Mouse (Mus musculus) intestine, embryonic 15.5 days (tissue): ENCODE results near the gene Ssbp3. TPM values are rescaled to one million over a fixed set of nuclear protein-coding genes. Genes with fewer than 3 reads are reported as not detected.

ENCODE experiments used
- ATAC-seq: fragments of 200-750 bp; cut with Nextera tagmentation; 2 replicates; pipeline ENCODE4 v1.8.0; 2017; ENCODE audit warnings: moderate TSS enrichment, moderate library complexity
- H3K27ac ChIP-seq: fragments of 300-500 bp; sonication (generic); 2 replicates; pipeline ENCODE4 v1.5.1; 2015; ENCODE audit warnings: mild to moderate bottlenecking, inconsistent platforms
- H3K27me3 ChIP-seq: fragments of 300-500 bp; sonication (generic); replicated peaks from 2 replicates; pipeline ENCODE4 v1.6.1; 2015; ENCODE audit warnings: inconsistent platforms
- H3K36me3 ChIP-seq: fragments of 300-500 bp; sonication (generic); 2 replicates; pipeline ENCODE4 v1.6.1; 2015; ENCODE audit warnings: inconsistent platforms
- H3K4me1 ChIP-seq: fragments of 300-500 bp; sonication (generic); replicated peaks from 2 replicates; pipeline ENCODE4 v1.6.1; 2015; ENCODE audit warnings: inconsistent platforms
- H3K4me2 ChIP-seq: fragments of 300-500 bp; sonication (generic); replicated peaks from 2 replicates; pipeline ENCODE4 v1.6.1; 2015; ENCODE audit warnings: mild to moderate bottlenecking, inconsistent platforms
- H3K4me3 ChIP-seq: fragments of 300-500 bp; sonication (generic); replicated peaks from 2 replicates; pipeline ENCODE4 v1.5.1; 2015; ENCODE audit warnings: inconsistent platforms
- H3K9ac ChIP-seq: fragments of 300-500 bp; sonication (generic); 2 replicates; pipeline ENCODE4 v1.6.1; 2015; ENCODE audit warnings: inconsistent platforms
- H3K9me3 ChIP-seq: fragments of 300-500 bp; sonication (generic); 2 replicates; pipeline ENCODE4 v1.6.1; 2016; ENCODE audit warnings: inconsistent platforms
- WGBS: fragments of 180-500 bp; shearing (Covaris S2); methylation state at CpG from one replicate; pipeline ENCODE4 v1.1.7; 2015; 5-methylcytosine and 5-hydroxymethylcytosine counted together
- polyA plus RNA-seq: library from polyadenylated mRNA; unstranded; fragments of >200 nt; fragmentation: Nextera tagmentation; extraction: Ambion mirVana; gene quantifications from 2 replicates; pipeline ENCODE4 v1.2.1, GENCODE M21; 2015

Ssbp3 gene
- polyA plus RNA-seq, 1 experiment from 2014 or later: 86.0 TPM

DNA sequence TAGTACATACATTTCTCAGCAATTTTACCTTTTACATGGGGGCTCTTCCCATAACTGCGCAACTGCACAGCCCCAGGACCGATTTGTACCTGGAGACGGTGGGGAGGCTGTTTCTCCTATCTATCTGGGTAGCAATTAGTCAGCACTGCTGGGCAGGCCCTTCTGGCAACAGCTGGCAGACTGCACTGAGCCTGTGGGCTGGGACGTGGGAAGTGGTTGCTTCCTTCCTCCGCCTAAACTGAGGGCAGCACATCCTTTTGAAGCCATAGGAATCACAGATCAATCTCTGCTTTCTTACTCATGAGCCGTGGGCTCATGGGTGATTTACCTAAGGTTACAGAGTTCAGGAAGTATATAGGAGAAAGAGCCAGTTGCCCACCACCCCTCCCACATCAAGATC, 148.3 kb downstream of the Ssbp3 start:
- Histone ChIP-seq H3K27me3 (no peaks in the 10 kb centered on the region), H3K4me1 (no peaks in the 10 kb centered on the region), H3K9me3 (no peaks in the 10 kb centered on the region), H3K27ac (no peak overlapping the region), H3K9ac (no peak overlapping the region), H3K36me3 (peaks cover 40% of the 10 kb centered on the region), H3K4me3 (no peak overlapping the region), H3K4me2 (no peak overlapping the region)
- no peak for ATAC-seq
- WGBS: 80% methylated on average over 6 of the region's 6 CpGs

DNA sequence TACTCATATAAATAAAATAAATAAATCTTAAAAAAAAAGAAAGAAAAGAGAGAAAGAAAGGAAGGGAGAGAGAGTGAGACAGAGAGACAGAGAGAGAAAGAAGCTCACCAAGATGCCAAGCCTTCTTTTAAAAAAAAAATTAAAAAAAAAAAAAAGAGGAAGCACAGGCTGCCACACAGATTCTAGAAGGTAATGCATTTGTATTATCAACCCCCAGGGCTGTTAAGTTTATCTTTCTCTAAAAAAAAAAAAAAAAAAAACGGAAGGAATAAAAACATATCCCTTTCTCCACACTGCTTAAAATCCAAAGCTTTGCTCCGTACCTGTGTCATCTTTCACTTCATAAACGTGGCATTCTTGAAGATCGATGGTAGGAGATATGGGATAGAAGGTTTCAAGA, 151.1 kb downstream of the Ssbp3 start:
- Histone ChIP-seq H3K4me1 (peaks cover 9% of the 10 kb centered on the region), H3K4me3 (no peak overlapping the region), H3K9me3 (no peaks in the 10 kb centered on the region), H3K9ac (no peak overlapping the region), H3K27ac (no peak overlapping the region), H3K36me3 (peaks cover 48% of the 10 kb centered on the region), H3K4me2 (no peak overlapping the region), H3K27me3 (no peaks in the 10 kb centered on the region)
- no peak for ATAC-seq
- WGBS: 89% methylated on average over 4 of the region's 4 CpGs

DNA sequence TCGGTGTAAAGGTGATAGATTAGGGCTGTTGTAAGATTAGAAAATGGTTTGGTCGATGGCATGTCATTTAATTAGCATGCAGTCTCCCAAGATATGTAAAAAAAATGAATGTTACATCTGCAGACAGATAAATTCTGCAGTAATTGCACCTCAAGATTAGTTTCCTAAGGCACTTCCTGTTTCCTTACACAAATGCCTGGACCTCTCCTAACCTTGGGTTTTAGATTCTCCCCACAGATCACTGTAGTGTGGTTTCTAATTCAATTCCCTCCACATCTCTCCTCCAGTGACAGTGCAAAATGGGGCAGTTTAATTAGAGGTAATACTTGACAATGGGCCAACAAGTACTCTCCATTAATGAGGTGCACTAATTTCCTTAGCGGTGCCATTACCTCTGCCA, 152.7 kb downstream of the Ssbp3 start:
- no peak overlapping the region for H3K27ac ChIP-seq
- no peak for ATAC-seq
- no peak overlapping the region for H3K9ac ChIP-seq
- no peaks in the 10 kb centered on the region for H3K27me3 ChIP-seq
- no peak overlapping the region for H3K4me3 ChIP-seq
- no peak overlapping the region for H3K4me2 ChIP-seq
- no peaks in the 10 kb centered on the region for H3K9me3 ChIP-seq
- WGBS: 89% methylated on average over 3 of the region's 3 CpGs
- H3K36me3 ChIP-seq: peaks cover 38% of the 10 kb centered on the region
- H3K4me1 ChIP-seq: peaks cover 9% of the 10 kb centered on the region

DNA sequence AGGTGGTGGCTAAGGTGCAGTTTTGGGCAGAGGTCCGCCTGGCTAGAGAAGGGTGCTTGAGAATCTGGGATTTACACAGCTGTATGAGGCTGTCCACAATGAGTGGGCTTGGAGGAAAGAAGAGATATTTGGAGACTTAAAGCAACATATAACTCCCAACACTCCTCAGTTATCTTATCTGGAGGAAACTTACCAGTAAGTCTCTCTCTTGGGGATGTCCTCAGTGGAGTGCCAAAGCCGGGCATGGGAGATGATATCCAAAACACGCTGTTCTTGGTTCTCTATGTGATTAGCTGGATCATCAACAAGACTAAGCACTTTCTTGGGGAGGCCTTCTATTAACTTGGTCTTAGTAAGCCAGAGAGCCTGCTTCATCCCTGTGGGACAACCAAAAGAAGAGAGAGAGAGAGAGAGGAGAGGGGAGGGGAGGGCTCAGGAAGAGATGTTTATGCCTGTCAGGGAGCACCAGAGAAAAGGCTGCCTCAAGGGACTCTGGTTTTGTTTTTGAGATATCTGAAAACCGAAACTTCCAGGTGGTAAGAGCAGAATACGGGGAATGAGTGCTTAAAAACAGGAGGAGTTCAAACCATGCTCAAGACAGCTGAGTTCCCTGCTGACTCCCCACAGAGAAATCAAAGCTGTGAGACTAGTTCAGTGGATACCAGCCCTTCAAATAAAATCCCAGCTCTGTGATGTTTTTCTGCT, 154.0 kb downstream of the Ssbp3 start:
- Histone ChIP-seq H3K4me2 (no peak overlapping the region), H3K27ac (no peak overlapping the region), H3K9me3 (no peaks in the 10 kb centered on the region), H3K27me3 (no peaks in the 10 kb centered on the region), H3K4me1 (peaks cover 9% of the 10 kb centered on the region), H3K36me3 (peaks cover 38% of the 10 kb centered on the region), H3K9ac (no peak overlapping the region), H3K4me3 (no peak overlapping the region)
- 92% methylated on average over 5 of the region's 5 CpGs for WGBS
- ATAC-seq: no peak

DNA sequence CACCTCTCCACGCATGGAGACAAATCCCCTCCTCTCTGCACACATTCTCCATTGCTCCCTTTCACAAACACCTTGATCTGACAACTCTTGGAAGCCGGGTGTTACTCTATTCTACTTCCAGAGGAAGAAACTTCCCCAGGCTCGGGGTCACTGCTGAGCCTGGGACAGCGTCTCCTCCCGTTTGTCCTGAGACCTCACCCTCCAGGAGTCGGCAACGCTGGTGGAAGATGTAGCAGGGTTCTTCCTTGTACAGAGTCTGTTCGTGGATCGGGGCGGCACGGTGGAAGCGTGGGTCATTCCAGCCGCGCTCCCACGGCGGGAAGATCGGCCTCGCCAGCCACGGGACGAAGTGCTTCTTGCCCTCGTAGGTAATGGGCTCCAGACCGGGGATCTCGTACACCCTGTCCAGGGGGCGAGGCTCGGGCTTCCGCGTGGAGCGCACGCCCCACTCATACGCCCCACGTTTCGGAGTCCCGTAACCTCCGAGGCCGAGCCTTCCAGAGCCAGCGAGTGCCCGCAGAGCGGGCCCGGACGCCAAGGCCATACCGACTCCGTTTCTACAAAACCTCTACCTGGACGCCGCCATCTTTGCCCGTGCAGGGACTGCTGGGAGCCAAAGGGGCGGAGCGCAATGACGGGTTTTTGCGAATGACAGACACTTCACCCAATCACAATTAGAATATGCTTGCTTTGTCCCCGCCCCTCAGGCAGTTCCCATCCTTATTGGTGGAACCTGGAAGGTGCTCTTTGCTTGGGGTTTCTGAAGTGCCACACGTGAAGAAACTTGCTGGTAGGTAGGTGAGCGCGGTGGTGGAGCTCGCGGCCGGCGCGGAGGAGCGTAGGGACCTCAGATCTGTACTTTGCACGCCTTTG, 156.0 kb downstream of the Ssbp3 start, which contains the start of the genes Mrpl37 and Cyb5rl:
Mrpl37 (minus strand) TSS at position 617 of the 873 bp plus-strand sequence.
Cyb5rl (plus strand) TSS at position 737 of the 873 bp plus-strand sequence.
- Histone ChIP-seq H3K36me3 (peaks cover 29% of the 10 kb centered on the region), H3K4me1 (peaks cover 9% of the 10 kb centered on the region), H3K27ac (peak within 1 kb of the TSS; percentile 37; the same call in 1 of the 2 replicates), H3K9me3 (no peaks in the 10 kb centered on the region), H3K4me2 (peak within 1 kb of the TSS; percentile 96), H3K4me3 (peak within 1 kb of the TSS; percentile 80), H3K9ac (peak within 1 kb of the TSS; percentile 80), H3K27me3 (no peaks in the 10 kb centered on the region)
- peak; percentile 100 for ATAC-seq
- under 1% methylated on average over 60 of the region's 60 CpGs for WGBS

DNA sequence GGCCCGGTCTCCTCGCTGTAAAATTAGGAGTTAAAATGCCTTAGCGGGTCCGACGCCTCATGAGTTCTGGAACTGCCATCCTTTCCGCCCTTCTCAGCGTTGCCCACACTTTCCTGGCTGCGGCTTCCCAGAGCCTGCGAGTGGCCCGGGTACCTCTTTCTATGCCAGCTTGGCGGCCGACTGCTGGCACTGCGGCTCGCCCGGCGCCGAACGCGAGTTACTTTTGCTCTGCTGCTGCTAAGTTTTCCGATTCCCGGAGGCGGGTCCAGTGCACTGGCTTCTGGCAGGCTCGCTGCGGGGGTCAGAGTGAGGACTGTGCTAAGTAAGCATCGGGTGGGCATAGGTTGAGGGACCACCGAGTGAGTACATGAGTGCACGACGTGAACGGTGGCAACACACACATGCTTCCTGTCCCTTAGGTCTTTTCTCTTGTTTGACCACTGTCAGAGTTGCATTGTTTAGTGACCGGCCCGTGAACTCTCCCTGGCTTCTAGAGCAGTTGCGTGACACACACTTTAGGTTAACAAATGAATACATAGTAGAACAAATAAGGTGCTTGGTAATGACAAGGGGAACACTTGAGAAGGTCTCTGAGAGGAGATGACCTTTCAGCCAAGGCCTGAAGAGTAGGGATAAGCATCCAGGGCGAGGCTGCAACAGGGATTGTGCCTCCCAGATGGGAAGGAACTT, 156.8 kb downstream of the Ssbp3 start:
- ATAC-seq: peak; percentile 52
- H3K4me1 ChIP-seq: peaks cover 9% of the 10 kb centered on the region
- H3K27me3 ChIP-seq: no peaks in the 10 kb centered on the region
- H3K4me3 ChIP-seq: peak overlapping the region; percentile 80
- no peaks in the 10 kb centered on the region for H3K9me3 ChIP-seq
- 0 out of 2 replicates have a peak overlapping the region, but pooled peaks have one; percentile 22 for H3K27ac ChIP-seq
- peak overlapping the region; percentile 96 for H3K4me2 ChIP-seq
- peak overlapping the region; percentile 65 for H3K9ac ChIP-seq
- WGBS: 5% methylated on average over 33 of the region's 33 CpGs
- H3K36me3 ChIP-seq: peaks cover 24% of the 10 kb centered on the region

DNA sequence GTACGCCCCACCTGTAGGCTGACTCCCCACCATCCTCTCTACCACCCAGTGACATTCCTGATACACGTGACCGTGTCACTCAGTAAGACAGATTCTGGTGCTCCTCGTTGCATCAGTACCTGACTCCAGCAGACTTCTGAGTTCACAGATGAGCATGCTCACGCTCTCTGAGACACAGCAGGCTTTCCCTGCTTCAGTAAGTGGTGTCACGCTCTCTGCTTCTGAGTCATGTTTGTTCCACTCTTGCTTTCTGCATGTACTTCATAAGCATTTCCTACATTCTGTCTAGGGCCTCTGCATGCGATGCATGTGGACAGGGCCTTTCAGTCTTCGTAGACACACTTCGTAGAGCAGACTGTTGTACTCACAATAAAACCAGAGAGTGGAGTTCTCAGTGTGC, 161.8 kb downstream of the Ssbp3 start:
- Histone ChIP-seq H3K27me3 (no peaks in the 10 kb centered on the region), H3K4me2 (no peak overlapping the region), H3K27ac (no peak overlapping the region), H3K4me3 (no peak overlapping the region), H3K9me3 (no peaks in the 10 kb centered on the region), H3K4me1 (no peaks in the 10 kb centered on the region), H3K36me3 (no peaks in the 10 kb centered on the region), H3K9ac (no peak overlapping the region)
- 90% methylated on average over 9 of the region's 9 CpGs for WGBS
- ATAC-seq: no peak

DNA sequence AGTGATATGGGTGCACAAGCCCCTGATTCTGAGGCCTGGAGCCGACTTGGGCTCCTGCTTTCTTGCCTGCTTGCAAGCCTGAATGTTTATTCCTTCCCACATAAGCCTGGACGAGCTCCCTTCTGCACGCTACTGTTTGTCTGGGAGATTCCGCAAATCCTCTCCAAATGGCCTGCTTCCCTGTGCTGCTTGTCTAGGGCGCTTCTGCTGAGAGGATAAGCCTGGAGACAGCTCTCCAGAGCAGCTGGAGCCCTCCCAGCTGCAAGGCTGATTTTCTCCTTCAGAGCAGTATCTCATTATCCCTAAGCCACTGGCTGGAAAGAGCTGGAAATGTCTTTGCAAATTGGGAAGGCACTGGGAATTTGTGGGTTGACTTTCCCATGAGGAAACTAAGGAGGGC, 165.0 kb downstream of the Ssbp3 start:
- H3K36me3 ChIP-seq: no peaks in the 10 kb centered on the region
- H3K27ac ChIP-seq: peak overlapping the region; percentile 11; the same call in 1 of the 2 replicates
- no peak overlapping the region for H3K4me2 ChIP-seq
- H3K27me3 ChIP-seq: no peaks in the 10 kb centered on the region
- H3K9ac ChIP-seq: no peak overlapping the region
- H3K4me3 ChIP-seq: no peak overlapping the region
- H3K4me1 ChIP-seq: no peaks in the 10 kb centered on the region
- ATAC-seq: no peak
- WGBS: 40% methylated on average over 5 of the region's 5 CpGs
- H3K9me3 ChIP-seq: no peaks in the 10 kb centered on the region

DNA sequence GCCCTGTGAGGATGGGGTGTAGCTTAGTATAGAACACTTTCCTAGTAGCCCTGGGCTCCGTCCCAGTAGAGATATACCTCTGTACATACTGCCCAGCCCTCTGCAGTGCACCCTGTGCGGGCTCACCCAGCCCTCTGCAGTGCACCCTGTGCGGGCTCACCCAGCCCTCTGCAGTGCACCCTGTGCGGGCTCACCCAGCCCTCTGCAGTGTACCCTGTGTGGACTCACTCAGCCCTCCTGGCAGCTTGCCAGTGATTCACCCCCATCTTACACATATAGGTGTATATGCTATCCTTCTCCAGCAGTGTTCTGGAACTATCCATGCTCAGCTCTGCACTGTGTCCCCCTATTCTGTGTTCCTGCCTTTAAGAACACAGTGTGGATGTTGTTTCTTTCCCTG, 168.4 kb downstream of the Ssbp3 start:
- ATAC-seq: no peak
- WGBS: 79% methylated on average over 4 of the region's 4 CpGs

DNA sequence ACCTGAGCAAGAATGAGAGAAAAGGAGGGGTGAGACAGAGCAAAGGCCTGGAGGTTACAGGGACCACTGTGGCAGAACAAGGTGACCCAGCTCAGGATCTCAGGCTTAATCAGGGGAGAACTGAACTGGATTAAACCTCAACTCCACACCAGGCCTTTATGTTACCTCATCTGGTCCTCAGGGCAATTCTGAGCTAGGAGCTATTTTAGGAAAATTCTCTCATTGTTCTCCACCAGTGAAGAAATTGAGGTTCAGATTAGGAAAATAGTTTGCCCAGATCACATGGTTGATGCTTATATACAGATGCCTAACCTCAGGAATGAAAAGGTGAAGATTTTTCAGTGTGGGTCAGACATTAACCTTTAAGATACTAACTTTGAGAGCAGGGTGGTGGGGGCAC, 169.2 kb downstream of the Ssbp3 start:
- Histone ChIP-seq H3K9me3 (no peaks in the 10 kb centered on the region), H3K27ac (no peak overlapping the region), H3K4me2 (no peak overlapping the region), H3K4me3 (no peak overlapping the region), H3K36me3 (no peaks in the 10 kb centered on the region), H3K27me3 (no peaks in the 10 kb centered on the region), H3K4me1 (no peaks in the 10 kb centered on the region), H3K9ac (no peak overlapping the region)
- no peak for ATAC-seq

More for the DNA sequence above, 168.4 kb downstream of the Ssbp3 start:
- Histone ChIP-seq H3K9me3 (no peaks in the 10 kb centered on the region), H3K27me3 (no peaks in the 10 kb centered on the region), H3K4me3 (no peak overlapping the region), H3K36me3 (no peaks in the 10 kb centered on the region), H3K27ac (no peak overlapping the region), H3K9ac (no peak overlapping the region), H3K4me2 (no peak overlapping the region), H3K4me1 (no peaks in the 10 kb centered on the region)

DNA sequence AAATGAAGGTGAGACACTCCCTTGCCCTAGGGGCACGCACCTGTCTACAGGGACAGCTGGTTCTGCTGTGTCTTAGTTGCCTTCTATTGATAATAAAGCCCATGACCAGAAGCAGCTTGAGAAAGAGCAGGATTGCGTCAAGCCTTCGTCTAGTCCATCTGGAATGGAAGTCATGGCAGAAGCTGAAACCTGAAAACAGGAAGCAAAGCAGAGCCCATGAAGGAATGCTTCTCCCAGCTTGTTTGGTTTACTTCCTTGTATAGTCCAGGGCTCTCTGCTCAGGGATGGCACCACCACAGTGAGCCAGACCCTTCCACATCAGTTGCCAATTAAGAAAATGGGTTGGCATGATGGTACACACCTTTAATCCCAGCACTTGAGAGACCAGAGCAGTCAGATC, 171.7 kb downstream of the Ssbp3 start:
- no peaks in the 10 kb centered on the region for H3K4me1 ChIP-seq
- no peaks in the 10 kb centered on the region for H3K27me3 ChIP-seq
- H3K4me2 ChIP-seq: no peak overlapping the region
- H3K9ac ChIP-seq: no peak overlapping the region
- H3K27ac ChIP-seq: no peak overlapping the region
- no peak for ATAC-seq
- 77% methylated on average over 3 of the region's 3 CpGs for WGBS
- no peak overlapping the region for H3K4me3 ChIP-seq
- H3K36me3 ChIP-seq: no peaks in the 10 kb centered on the region
- H3K9me3 ChIP-seq: no peaks in the 10 kb centered on the region

DNA sequence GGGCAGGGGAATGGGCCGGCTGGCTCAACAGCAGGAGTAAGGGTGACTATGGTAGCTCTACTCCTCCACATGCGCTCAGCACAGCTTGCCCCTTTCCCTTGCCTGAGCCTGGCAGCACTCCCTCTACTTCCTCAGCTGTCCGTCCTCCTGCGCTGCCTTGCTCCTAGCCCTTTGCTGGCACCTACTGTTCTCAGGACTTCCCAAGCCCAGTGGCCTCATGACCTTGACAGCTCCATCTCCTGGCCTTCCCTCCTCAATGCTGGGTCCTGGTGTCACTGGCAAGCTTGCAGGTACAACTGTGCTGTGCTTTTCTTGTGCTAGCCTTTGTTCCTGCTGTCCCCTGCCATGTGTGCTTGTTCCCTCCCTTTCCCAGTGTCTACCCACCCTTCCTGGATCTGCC, 172.6 kb downstream of the Ssbp3 start:
- Histone ChIP-seq H3K9ac (no peak overlapping the region), H3K27me3 (no peaks in the 10 kb centered on the region), H3K9me3 (no peaks in the 10 kb centered on the region), H3K36me3 (no peaks in the 10 kb centered on the region), H3K4me1 (no peaks in the 10 kb centered on the region), H3K4me3 (no peak overlapping the region), H3K4me2 (no peak overlapping the region), H3K27ac (no peak overlapping the region)
- ATAC-seq: no peak
- 87% methylated on average over 4 of the region's 4 CpGs for WGBS
